Mouse (Mus musculus): ENCODE results near the gene Agbl3. TPM values are rescaled to one million over a fixed set of nuclear protein-coding genes. Genes with fewer than 3 reads are reported as not detected.

Gene Agbl3
- polyA plus RNA-seq, 1 experiment from 2014 or later, result 7.6 TPM

DNA sequence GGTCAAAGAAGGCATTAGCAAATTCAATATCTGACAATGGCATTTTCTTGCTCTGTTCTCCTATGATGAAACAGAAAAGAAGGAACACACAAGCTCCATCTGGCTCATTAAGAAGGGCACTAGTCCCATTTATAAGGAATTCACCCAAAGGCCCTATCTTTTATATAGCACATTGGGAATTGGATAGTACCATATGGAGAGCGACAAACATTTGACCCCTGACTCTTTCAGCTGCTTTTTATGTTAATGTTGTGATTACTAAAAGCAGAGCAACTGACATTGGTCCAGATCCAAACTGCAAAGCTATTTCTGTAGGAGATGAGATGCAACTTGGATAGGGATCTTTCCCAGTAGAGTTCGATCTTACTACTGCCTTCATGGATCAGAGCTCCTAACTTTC, 21.9 kb upstream of the Agbl3 start:
- H3K27me3 ChIP-seq, result no peaks in the 10 kb centered on the region
- 90% methylated on average over 2 of the region's 2 CpGs for WGBS
- H3K9ac ChIP-seq, result no peak overlapping the region
- ATAC-seq (ENCODE audit: low FRiP score, low read depth), result no peak
- no peaks in the 10 kb centered on the region for H3K4me1 ChIP-seq
- no peak overlapping the region for H3K4me3 ChIP-seq
- H3K36me3 ChIP-seq, result peaks cover 81% of the 10 kb centered on the region
- no peaks in the 10 kb centered on the region for H3K9me3 ChIP-seq
- H3K27ac ChIP-seq, result no peak overlapping the region
- no peak overlapping the region for H3K4me2 ChIP-seq (replicated peaks)

DNA sequence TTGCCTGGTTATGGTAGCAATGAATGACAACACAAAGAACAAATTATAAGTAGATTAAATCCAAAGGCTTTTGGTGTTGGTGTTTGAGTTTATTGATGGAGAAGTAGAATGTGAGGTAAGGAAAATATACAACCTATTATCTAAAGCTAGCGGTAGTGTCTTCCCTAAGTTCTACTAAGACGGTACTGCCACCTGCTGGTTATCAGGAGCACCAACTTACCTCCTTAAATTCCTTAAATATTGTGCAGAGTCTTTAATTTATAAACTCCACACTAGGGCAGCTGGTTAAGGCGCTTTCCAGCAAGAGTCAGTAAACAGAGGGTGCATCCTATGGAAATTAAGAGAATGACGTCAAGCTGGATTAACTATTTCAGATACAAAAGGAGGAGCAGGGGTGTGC, 20.2 kb upstream of the Agbl3 start:
- Histone ChIP-seq H3K36me3 (peaks cover 95% of the 10 kb centered on the region), H3K9me3 (no peaks in the 10 kb centered on the region), H3K4me1 (no peaks in the 10 kb centered on the region), H3K4me2 (replicated peaks) (no peak overlapping the region), H3K9ac (no peak overlapping the region), H3K27me3 (no peaks in the 10 kb centered on the region), H3K27ac (no peak overlapping the region), H3K4me3 (no peak overlapping the region)
- WGBS, result 49% methylated on average over 4 of the region's 4 CpGs
- ATAC-seq (ENCODE audit: low FRiP score, low read depth), result no peak

DNA sequence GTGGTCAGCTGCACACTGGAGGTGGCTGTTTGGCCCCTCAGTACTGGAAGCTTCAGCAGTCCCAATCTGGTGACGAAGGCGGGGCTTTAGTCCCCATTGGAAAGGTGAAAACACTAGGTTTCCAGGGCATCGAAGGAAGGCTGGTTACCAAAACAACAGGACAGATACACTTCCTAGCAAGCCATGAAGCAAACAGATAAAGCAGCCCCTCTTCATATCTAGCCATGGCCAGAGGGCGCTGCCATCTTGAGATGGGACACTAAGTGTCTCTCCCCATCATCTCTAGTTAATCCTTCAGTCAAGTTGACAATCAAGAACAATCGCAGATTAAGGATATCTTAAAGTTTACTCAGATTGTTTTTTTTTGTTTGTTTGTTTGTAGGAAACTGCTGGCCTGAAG, 14.5 kb upstream of the Agbl3 start:
- no peaks in the 10 kb centered on the region for H3K9me3 ChIP-seq
- peaks cover 87% of the 10 kb centered on the region for H3K36me3 ChIP-seq
- no peak for ATAC-seq (ENCODE audit: low FRiP score, low read depth)
- no peak overlapping the region for H3K9ac ChIP-seq
- 94% methylated on average over 5 of the region's 5 CpGs for WGBS
- no peaks in the 10 kb centered on the region for H3K27me3 ChIP-seq
- no peak overlapping the region for H3K27ac ChIP-seq
- no peak overlapping the region for H3K4me3 ChIP-seq
- H3K4me1 ChIP-seq, result no peaks in the 10 kb centered on the region
- H3K4me2 ChIP-seq (replicated peaks), result no peak overlapping the region

DNA sequence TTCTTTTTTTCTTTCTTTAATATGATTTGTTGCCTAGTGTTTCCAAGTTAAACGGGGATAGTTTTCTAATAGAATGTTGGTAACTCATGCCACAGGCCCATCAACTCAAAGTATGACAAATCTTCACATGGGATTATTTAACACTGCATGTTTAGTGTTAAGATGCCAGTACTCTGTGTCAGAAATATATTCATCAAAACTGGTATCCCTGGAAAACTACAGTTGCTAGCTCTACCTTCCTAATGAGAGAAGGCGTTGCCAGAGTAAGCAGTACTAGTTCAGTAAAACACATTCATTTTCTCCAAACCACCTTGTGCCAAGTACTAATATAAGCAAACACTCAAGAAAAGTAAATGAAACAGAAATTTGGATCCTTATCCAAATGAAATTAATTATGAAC, 10.2 kb upstream of the Agbl3 start:
- no peaks in the 10 kb centered on the region for H3K4me1 ChIP-seq
- ATAC-seq (ENCODE audit: low FRiP score, low read depth), result no peak
- no peak overlapping the region for H3K4me2 ChIP-seq (replicated peaks)
- H3K9ac ChIP-seq, result no peak overlapping the region
- H3K36me3 ChIP-seq, result peaks cover 68% of the 10 kb centered on the region
- WGBS, result 83% methylated on average over 2 of the region's 2 CpGs
- no peaks in the 10 kb centered on the region for H3K9me3 ChIP-seq
- H3K27me3 ChIP-seq, result no peaks in the 10 kb centered on the region
- no peak overlapping the region for H3K27ac ChIP-seq
- H3K4me3 ChIP-seq, result no peak overlapping the region

DNA sequence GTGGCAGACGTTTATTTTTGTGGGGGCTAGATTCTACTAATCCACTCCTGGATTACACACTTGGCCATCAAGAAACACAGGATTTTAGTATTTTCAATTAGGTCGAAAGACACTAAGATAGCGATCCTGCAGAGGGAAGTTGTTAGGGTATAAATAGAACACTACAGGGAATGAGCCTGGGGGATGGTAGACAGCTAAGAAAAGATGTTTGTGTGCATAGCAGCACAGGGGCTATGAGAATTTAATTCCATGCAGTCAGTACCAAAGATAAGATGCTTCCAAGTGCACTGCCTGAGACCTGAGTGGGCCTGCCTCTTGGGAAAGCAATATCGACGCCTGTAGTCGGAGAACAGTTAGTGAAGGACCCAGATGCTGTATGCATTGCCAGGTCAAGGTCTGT, 9.7 kb upstream of the Agbl3 start:
- Histone ChIP-seq H3K4me3 (no peak overlapping the region), H3K27me3 (no peaks in the 10 kb centered on the region), H3K27ac (no peak overlapping the region), H3K4me1 (no peaks in the 10 kb centered on the region), H3K9me3 (no peaks in the 10 kb centered on the region), H3K4me2 (replicated peaks) (no peak overlapping the region), H3K36me3 (peaks cover 67% of the 10 kb centered on the region), H3K9ac (no peak overlapping the region)
- 87% methylated on average over 6 of the region's 6 CpGs for WGBS
- ATAC-seq (ENCODE audit: low FRiP score, low read depth), result no peak

DNA sequence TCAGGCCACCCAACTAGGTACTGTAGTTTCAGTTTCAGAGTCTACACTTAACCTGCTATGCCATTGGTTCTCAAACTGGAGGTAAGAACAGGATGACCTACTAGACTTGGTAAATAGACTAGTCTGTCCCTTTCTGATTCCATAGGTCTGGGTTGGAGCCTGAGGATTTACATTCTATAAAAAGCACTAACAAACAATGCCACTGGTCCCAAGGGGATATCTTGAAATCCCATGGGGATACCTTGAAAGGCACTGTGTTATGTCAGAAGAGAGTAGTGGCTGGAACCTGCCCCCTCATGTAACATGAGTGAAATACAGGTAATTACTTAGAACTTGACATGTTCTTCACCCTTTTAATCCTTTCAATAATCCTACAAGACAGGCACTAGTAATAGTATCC, 3.8 kb upstream of the Agbl3 start:
- no peak overlapping the region for H3K4me3 ChIP-seq
- peaks cover 22% of the 10 kb centered on the region for H3K36me3 ChIP-seq
- no peaks in the 10 kb centered on the region for H3K4me1 ChIP-seq

DNA sequence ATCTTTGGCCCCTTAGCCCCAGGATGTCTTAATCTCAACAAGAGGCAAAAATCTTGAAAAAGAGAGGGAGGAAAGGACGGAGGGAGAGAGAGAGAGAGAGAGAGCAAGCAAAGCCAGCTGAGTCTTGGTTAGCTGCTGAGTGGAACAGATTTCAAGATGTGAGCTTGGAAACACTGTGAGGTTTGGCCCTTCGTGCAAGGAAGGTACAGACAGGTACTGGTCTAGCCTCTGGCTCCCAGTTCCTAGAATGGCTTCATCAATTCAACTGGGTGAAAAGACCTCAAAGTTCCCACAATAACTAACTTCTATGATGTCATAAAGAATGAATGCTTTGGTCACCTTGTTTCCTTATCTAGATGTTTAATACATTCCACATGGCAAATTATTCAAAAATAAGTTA, 3.1 kb upstream of the Agbl3 start:
- Histone ChIP-seq H3K27ac (no peak overlapping the region), H3K4me2 (replicated peaks) (no peak overlapping the region), H3K9ac (no peak overlapping the region), H3K4me1 (no peaks in the 10 kb centered on the region), H3K27me3 (no peaks in the 10 kb centered on the region), H3K4me3 (no peak overlapping the region), H3K9me3 (no peaks in the 10 kb centered on the region), H3K36me3 (peaks cover 17% of the 10 kb centered on the region)
- 79% methylated on average over 2 of the region's 2 CpGs for whole genome bisulfite sequencing
- no peak for ATAC-seq (ENCODE audit: low FRiP score, low read depth)

More for the DNA sequence above, 3.8 kb upstream of the Agbl3 start:
- Histone ChIP-seq H3K4me2 (replicated peaks) (no peak overlapping the region), H3K9me3 (no peaks in the 10 kb centered on the region), H3K27me3 (no peaks in the 10 kb centered on the region), H3K9ac (no peak overlapping the region), H3K27ac (no peak overlapping the region)
- no peak for ATAC-seq (ENCODE audit: low FRiP score, low read depth)

DNA sequence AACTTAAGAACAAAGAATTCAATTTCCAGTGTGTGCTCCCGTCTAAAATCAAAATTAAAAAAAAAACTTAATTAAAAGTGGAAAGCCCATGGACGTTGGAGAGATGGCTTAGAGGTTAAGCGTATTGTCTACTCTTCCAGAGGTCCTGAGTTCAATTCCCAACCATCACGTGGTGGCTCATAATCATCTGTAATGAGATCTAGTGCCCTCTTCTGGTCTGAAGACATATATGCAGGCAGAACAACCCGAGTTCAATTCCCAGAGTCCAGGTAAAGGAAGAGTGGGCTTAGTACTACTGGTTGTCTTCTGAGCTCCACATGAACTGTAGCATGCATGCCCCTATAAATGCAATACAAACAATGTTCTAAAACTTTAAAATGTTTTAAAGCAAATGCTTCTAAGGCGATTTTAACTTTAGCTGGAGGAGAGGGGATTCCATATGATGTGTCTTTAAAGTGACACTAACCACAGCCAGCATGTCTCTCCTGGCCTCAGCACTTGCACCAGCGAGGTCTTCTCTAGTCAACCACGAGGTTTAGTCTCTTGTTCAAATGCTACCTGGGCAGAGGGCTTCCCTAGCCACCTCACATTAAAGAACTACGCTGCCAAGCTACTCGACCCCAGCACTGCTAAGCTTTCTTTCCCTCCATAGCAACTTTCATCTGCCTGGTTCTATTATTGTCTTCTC, 2.1 kb upstream of the Agbl3 start:
- 74% methylated on average over 10 of the region's 10 CpGs for WGBS

DNA sequence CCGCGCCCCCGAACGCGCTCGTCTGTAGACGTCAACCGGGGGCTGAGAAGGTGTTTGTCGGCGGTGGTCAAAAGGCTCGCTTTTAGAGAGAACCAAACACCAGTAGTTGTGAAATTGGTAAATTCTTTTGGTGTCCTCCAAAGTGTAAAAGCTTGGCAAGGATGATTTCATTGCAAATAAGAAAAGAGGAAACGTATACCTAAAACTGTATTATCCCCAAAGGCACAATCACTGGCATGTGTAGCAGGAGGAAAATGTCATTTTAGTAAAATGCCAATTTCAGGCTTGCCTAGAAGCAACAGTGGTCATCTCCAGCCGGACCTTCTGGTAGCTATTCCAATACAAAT, 684 bp downstream of the Agbl3 start:
- peak overlapping the region; percentile 96; the same call in 1 of the 2 replicates for H3K27ac ChIP-seq
- peaks cover 7% of the 10 kb centered on the region for H3K36me3 ChIP-seq
- peak overlapping the region; percentile 72 for H3K4me2 ChIP-seq (replicated peaks)
- H3K9ac ChIP-seq, result peak overlapping the region; percentile 93
- WGBS, result 4% methylated on average over 13 of the region's 13 CpGs
- no peaks in the 10 kb centered on the region for H3K4me1 ChIP-seq
- H3K4me3 ChIP-seq, result peak overlapping the region; percentile 67
- no peaks in the 10 kb centered on the region for H3K9me3 ChIP-seq
- no peaks in the 10 kb centered on the region for H3K27me3 ChIP-seq
- ATAC-seq (ENCODE audit: low FRiP score, low read depth), result no peak

More for the DNA sequence above, 2.1 kb upstream of the Agbl3 start:
- Histone ChIP-seq H3K4me3 (no peak overlapping the region), H3K9ac (no peak overlapping the region), H3K9me3 (no peaks in the 10 kb centered on the region), H3K36me3 (peaks cover 9% of the 10 kb centered on the region), H3K27ac (no peak overlapping the region), H3K27me3 (no peaks in the 10 kb centered on the region), H3K4me1 (no peaks in the 10 kb centered on the region), H3K4me2 (replicated peaks) (no peak overlapping the region)
- ATAC-seq (ENCODE audit: low FRiP score, low read depth), result no peak

DNA sequence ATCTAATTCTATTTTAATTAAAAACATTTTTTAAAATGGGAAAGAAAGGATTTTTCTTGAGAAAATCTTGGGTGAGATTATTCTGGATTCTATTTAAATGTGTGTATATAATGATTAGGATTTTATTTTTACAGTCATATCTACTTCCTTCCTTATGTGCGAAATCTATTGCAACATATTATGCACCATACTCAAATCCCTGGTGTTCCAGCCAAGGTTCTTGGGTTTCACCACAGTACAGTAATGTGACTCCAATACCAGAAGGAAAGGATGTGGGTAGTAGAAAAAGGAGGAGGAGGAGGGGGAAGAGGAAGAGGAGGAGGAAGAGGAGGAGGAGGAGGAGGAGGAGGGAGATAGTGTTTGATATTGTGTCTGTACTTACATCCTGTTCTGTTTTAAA, 2.3 kb downstream of the Agbl3 start:
- H3K27me3 ChIP-seq, result no peaks in the 10 kb centered on the region
- ATAC-seq (ENCODE audit: low FRiP score, low read depth), result no peak
- H3K36me3 ChIP-seq, result peaks cover 13% of the 10 kb centered on the region
- H3K4me3 ChIP-seq, result no peak overlapping the region
- H3K4me2 ChIP-seq (replicated peaks), result no peak overlapping the region
- no peak overlapping the region for H3K27ac ChIP-seq
- H3K4me1 ChIP-seq, result no peaks in the 10 kb centered on the region
- WGBS, result 81% methylated on average over 1 of the region's 1 CpGs
- no peaks in the 10 kb centered on the region for H3K9me3 ChIP-seq
- H3K9ac ChIP-seq, result no peak overlapping the region

DNA sequence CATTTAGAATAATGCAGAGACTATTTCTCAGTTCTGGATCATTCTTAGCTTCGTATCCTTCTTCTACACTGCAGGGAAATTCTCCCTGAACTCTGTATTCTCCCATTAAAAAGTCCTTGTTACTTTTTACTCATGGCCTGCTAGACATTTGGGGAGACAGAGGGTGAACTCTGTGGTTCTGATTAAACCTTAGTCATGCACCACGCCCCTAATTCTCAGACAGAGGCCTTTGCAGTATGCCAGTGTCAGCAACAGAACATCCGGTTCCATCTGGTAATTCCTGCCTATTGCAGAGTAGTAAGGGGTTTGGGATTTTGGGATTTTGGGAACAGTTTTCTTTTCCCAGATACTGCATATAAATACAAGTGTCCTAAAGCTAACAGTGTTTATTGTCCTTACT, 16.6 kb downstream of the Agbl3 start:
- Histone ChIP-seq H3K36me3 (no peaks in the 10 kb centered on the region), H3K4me1 (no peaks in the 10 kb centered on the region), H3K4me2 (replicated peaks) (no peak overlapping the region), H3K9me3 (no peaks in the 10 kb centered on the region), H3K27ac (no peak overlapping the region), H3K4me3 (no peak overlapping the region), H3K9ac (no peak overlapping the region), H3K27me3 (no peaks in the 10 kb centered on the region)
- ATAC-seq (ENCODE audit: low FRiP score, low read depth), result no peak
- 77% methylated on average over 3 of the region's 3 CpGs for WGBS

DNA sequence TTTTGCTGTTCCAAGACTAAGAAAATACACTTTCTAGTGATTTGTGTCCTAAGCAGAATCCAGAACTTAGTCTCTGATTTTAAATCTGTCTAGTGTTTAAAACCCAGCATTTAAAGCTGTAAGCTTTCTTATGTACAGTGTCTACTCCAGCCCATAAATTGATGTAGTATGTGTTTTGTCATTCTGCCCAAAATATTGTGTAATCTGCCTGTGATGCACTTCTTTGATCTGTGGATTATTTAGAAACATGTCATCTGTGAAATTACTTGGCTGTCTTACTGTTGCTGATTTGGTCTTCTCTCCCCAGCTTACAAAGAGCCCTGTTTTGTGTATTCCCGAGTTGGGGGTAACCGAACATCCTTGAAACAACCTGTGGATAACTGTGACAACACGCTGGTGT, 17.7 kb downstream of the Agbl3 start:
- H3K27me3 ChIP-seq, result no peaks in the 10 kb centered on the region
- no peak overlapping the region for H3K4me3 ChIP-seq
- H3K27ac ChIP-seq, result no peak overlapping the region
- 67% methylated on average over 3 of the region's 3 CpGs for WGBS
- no peaks in the 10 kb centered on the region for H3K36me3 ChIP-seq
- H3K4me2 ChIP-seq (replicated peaks), result no peak overlapping the region
- no peak for ATAC-seq (ENCODE audit: low FRiP score, low read depth)
- no peaks in the 10 kb centered on the region for H3K4me1 ChIP-seq
- no peak overlapping the region for H3K9ac ChIP-seq
- no peaks in the 10 kb centered on the region for H3K9me3 ChIP-seq

DNA sequence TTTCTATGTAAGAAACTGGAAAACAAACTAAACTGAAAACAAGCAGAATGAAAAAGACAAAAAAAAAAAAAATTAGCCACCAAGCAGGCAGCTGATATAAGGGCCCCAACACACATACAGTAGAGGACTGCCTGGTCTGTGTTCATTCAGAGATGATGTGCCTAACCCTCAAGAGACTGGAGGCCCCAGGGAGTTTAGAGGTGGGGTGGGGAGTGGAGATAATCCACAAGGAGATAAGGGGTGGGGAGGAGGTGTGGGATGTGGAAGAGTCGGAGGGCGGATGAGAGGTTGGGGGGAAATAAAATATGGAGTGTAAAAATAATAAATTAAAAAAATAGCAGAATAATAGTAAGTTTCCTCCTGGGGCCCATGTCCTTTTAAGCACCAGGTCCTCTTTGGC, 25.4 kb downstream of the Agbl3 start:
- no peak for ATAC-seq (ENCODE audit: low FRiP score, low read depth)

More for the DNA sequence above, 25.4 kb downstream of the Agbl3 start:
- no peak overlapping the region for H3K4me3 ChIP-seq
- H3K36me3 ChIP-seq, result no peaks in the 10 kb centered on the region
- H3K27me3 ChIP-seq, result no peaks in the 10 kb centered on the region
- no peak overlapping the region for H3K4me2 ChIP-seq (replicated peaks)
- no peak overlapping the region for H3K27ac ChIP-seq
- 83% methylated on average over 2 of the region's 2 CpGs for WGBS
- no peak overlapping the region for H3K9ac ChIP-seq
- no peaks in the 10 kb centered on the region for H3K4me1 ChIP-seq
- no peaks in the 10 kb centered on the region for H3K9me3 ChIP-seq

Data from limb, embryonic 13.5 days (tissue).